Mouse (Mus musculus): Measurements from ENCODE around the gene Fer. TPM values are rescaled to one million over a fixed set of nuclear protein-coding genes. Genes with fewer than 3 reads are reported as not detected.

Gene Fer
- polyA plus RNA-seq, 1 experiment from 2014 or later, result 31.5 TPM

Other genes starting within 250 kb of the Fer start
- gene A930002H24Rik, start 729 bp downstream of the Fer start, polyA plus RNA-seq (2015; fragmentation: Nextera tagmentation; extraction: Ambion mirVana), result 1.9 and 3.3 TPM in 2 replicates

Measured in embryonic facial prominence, embryonic 15.5 days (tissue).